Mouse (Mus musculus): ENCODE data around the gene Fst.

Gene Fst

GRCm38 (mm10) chr13:114420235-114420634 is 38.5 kb downstream of the Fst start:
- in situ Hi-C loops (cut with MseI, MboI) = no loop called here

GRCm38 (mm10) chr13:114419364-114419763 is 39.4 kb downstream of the Fst start:
- in situ Hi-C loops (cut with MseI, MboI) = no loop called here

- in situ Hi-C loops (cut with MseI, MboI) = no loop called here
These were observed 46.4 kb downstream of the Fst start for GRCm38 (mm10) chr13:114412326-114412725.

GRCm38 (mm10) chr13:114406866-114407265 is 51.9 kb downstream of the Fst start:
- in situ Hi-C loops (cut with MseI, MboI) = no loop called here

GRCm38 (mm10) chr13:114406424-114406823 is 52.3 kb downstream of the Fst start:
- in situ Hi-C loops (cut with MseI, MboI) = no loop called here

GRCm38 (mm10) chr13:114405100-114405715 is 53.5 kb downstream of the Fst start:
- in situ Hi-C loops (cut with MseI, MboI) = no loop called here
